Mouse (Mus musculus) retina, adult 2 months (tissue): Measurements from ENCODE around the gene Capn1.
A peak's percentile ranks its signal among the peaks of the same experiment; 100 is the strongest.

ENCODE experiments used
- DNase-seq: peaks from one replicate; pipeline ENCODE4 v3.0.0-alpha.2; 2012; ENCODE audit warnings: low read depth, low spot score

The Capn1 gene

DNA sequence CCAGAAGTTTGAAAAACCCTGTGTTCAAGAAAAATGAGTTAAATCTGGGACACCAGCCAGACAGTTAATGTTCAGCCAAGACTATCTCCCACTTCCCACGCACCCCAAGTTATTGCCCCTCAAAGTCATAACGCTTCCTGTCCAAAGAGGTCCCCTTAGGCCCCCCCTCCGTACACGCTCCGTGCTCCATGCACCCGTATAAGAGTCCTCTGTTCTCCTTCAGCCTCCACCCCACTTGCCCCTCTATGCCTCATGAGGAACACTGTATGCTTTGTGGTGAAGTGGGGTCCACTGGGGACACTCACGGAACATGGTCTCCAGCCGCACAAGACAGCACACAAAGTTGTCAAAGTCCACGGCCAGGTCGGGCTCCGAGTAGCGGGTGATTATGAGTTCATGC is 25.7 kb downstream of the Capn1 start:
- DNase-seq, result no peak

GRCm38 (mm10) chr19:5989585-5989984 is 26.1 kb downstream of the Capn1 start:
- no peak for DNase-seq

GRCm38 (mm10) chr19:5988815-5989452 is 26.8 kb downstream of the Capn1 start:
- DNase-seq, result no peak

DNA sequence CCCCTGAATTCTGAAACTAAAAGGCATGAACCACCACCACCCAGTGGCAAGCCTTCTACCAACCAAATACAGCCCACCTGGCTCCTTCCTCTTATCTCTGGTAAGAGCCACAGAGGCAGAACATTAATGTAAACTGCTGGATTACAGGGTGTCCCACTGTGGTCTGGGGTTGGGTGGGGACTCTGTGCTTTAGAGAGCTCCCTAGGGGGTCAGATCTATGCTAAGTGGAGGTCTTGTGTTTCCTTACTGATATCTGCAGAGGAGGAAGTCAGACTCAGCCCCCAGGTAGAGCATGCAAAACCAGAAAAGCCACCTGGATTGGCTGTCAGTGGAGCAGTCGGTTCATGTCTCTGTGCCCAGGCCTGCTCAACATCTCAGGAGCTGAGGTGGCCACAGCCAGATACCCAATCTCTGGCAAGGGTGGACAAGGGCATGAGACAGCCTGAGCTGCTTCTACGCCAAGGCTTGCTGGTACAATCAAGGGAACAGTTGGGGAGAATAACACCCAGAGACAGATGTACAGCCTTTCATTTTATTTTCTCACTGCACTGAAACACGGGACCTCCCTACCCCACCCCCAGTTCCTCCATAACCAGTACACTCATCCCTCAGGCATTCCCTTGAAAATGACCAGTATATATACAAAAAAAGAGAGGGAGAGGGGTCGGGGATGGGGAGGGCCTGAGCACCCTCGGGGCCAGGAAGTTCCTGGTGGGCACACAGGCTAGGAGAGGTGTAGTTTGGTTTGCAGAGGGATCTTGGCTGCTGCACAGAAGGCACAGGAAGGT is 27.5 kb downstream of the Capn1 start:
- DNase-seq, result no peak

GRCm38 (mm10) chr19:5986043-5986442 is 29.7 kb downstream of the Capn1 start, which contains the start of gene Slc22a20:
TSS of gene Slc22a20 (minus strand) at chr19:5986143.
- DNase-seq, result no peak

DNA sequence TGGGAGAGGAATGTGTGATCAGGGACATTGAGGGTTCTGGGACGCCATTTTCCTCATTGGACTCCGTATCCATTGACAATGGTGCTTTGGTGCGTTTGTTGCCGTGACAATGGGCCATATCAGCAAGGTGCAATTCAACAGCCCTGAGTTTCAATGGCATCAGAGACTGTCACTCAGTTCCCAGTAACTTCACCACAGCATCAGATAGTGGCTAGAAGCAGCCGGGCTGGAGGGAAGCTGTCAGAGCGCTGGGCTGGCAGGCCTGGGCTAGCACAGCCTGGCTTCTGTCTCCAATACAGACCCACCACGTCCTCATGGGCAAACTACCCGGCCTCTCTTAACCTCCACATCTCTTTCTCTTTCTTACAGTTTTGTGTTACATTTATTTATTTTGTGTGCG is 35.2 kb downstream of the Capn1 start:
- DNase-seq, result no peak

DNA sequence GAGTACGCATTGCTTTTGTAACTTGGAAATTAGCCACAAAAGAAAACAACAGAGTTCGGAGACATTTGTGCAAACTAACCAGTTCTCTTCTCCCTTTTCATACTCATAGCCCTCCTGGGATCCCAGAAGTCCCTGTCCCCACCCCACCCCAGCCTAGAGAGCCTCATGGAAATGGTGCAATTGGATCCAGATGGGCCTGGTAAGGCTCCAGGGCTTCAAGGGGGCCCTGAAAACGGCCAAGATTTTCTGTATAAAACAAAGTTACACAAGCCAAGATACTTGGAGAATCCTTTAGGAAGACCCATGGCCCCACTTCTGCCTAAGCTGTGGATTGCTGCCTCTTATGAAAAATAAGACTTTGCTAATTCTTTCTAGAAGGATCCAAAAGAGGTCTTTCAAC is 38.0 kb downstream of the Capn1 start:
- no peak for DNase-seq

GRCm38 (mm10) chr19:5975676-5976075 is 40.0 kb downstream of the Capn1 start:
- DNase-seq, result no peak

DNA sequence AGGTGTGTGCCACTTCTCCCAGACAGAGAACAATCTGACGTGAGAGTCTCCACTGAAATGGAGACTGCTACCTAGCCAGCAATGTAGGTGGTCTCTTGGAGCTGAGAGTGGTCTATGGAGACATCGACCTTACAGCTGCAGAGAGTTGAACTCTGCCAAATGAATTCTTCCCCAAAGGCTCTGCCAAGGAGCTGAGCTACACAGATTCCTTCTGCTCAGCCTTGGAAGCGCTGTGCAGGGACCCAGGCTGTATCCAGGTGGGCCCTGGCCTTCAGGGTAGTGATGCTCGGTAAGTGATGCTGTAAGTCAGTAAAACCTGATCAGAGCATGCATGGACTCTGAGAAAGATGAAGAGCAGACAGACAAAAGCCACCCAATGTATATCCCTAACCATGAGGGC is 40.6 kb downstream of the Capn1 start:
- no peak for DNase-seq

GRCm38 (mm10) chr19:5967664-5968063 is 48.0 kb downstream of the Capn1 start:
- no peak for DNase-seq

DNA sequence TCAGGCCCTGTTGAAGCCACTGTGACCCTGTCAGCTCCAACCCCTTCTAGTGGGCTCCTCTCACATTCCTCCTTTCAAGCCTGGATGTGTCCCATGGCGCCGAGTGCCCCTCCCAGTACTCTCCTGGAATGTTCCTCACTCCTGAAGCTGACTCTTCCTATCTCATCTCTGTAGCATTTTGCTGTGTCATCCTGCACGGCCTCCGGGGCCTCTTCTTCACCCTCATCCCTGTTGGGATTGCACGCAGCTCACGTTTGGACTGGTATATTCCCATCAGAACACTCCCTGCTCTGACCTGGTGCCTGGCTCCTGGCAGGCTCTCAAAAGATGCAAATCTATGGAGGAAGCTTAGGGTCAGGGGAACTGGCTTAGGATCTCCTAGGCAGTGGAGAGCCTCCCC is 48.9 kb downstream of the Capn1 start:
- DNase-seq, result no peak

- DNase-seq, result no peak
These were observed 49.8 kb downstream of the Capn1 start for GRCm38 (mm10) chr19:5965910-5966309.

- peak; percentile 60 for DNase-seq
These were observed 50.4 kb downstream of the Capn1 start for GRCm38 (mm10) chr19:5965280-5965679.

- DNase-seq, result no peak
These were observed 50.9 kb downstream of the Capn1 start for GRCm38 (mm10) chr19:5964804-5965203.

DNA sequence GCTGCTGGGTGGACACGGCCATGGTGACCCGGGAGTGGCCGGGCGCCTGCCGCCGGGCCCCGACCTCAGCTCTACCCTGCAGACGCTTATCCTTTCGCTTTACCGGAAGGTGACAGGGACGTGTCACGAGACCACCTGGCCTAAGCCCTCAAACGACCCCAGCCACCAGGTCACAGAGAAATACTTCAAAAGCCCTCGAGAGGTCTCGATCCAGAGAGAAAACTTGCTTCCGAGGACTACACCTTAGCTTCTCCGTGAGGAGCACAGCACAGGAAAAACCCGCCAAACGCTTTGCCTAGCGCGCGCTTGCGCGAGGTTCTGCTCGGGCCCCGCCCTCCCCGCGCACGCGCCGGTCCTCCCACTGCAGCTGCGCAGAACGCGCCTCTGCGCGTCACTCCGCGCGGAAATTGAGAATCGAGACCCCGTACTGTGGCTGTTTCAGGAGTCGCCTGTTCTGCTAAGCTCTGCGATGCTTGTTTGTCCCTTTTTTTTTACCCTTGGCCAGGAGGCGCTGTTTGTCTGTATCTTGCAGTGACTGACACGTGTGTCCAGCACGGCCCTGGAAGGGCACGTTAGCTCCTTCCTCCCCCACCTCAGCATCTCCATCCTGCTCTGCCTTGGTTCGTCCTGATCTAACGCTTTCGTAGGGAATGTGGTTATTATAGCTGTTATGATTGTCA is 51.7 kb downstream of the Capn1 start, which contains the start of gene Pola2:
Gene Pola2, minus strand, starts transcription at position 320 of the 680 bp plus-strand sequence.
- DNase-seq, result peak; percentile 60

DNA sequence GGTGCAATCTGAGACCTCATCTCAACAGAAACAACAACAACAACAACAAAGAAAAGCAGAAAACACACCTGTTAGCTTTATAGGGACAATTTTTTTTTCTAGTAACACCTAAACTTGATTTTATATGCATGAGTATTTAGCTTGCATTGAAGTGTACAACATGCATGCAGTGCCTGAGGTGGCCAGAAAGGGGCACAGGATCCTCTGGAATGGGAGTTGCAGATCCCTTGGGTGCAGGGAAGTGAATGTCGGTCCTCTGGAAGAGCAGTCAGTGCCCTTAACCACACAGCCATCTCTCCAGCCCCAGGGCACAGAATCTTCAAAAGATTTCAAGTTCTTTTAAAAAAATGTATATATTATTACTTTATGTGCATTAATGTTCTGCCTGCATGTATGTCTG is 53.0 kb downstream of the Capn1 start:
- no peak for DNase-seq

- DNase-seq, result no peak
These were observed 58.3 kb downstream of the Capn1 start for GRCm38 (mm10) chr19:5957371-5957770.

- DNase-seq, result peak; percentile 50
These were observed 59.0 kb downstream of the Capn1 start for GRCm38 (mm10) chr19:5956685-5957084.

DNA sequence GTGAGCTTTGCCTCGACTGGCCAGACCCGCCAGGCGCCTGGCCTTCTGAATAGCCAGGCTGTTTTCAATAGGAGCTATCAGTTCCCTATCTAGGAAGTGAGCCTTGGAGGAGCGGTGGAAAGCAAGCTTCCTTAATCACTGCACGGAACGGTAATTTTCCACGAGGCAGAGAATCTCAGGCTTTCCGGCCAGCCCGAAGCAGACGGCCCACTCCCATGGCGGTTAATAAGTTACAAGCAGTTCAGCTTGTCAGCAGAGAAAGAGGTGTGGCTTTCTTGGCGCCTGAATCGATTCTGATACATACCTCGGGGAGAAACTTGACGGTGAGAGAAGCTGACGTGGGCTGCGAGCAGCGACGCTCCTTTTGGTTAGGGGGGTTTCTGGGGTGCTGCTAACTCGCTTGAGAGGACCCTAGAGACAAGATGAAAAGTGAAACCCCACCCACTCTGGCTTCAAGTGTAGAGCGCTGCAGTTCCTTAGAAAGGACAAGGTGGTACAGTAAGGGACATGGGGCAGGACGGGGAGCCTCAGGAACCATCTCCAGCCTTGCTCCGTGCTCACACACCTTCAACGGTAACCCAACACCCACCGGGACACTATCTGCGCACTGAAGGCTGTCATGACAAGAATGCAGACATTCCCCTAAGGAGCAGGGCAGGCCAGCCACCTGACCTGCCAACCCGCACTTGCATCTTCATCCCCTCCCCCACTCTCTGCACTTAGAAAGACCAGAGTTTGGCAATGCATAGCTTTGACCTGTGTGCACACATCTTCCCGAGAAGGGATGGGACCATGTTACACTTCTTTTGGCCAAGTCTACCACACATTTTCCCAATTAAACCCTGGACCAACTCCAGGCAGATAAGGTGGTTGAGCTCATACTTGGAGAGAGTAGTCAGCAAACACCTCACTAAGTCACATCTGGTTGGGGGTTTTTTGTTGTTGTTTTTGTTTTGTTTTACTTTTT is 59.7 kb downstream of the Capn1 start:
- no peak for DNase-seq

DNA sequence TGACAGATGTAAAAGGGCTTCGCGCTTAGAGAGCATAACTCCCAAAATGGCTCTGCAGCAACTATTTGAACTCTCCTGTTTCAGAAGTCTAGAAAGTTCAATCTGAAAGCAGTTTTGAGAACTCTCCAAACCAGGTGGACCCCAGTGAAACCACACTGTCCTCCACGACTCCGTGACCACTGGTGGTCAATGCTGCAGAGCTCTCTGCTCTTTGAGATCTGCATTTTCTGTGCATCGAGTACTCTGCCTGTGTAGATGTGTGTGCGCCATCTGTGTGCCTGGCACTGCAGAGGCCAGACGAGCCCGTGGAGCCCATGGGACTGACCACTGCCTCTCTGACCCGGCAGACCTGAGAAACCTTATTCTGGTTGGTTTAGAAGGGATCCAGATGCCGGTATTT is 60.8 kb downstream of the Capn1 start:
- DNase-seq, result no peak

DNA sequence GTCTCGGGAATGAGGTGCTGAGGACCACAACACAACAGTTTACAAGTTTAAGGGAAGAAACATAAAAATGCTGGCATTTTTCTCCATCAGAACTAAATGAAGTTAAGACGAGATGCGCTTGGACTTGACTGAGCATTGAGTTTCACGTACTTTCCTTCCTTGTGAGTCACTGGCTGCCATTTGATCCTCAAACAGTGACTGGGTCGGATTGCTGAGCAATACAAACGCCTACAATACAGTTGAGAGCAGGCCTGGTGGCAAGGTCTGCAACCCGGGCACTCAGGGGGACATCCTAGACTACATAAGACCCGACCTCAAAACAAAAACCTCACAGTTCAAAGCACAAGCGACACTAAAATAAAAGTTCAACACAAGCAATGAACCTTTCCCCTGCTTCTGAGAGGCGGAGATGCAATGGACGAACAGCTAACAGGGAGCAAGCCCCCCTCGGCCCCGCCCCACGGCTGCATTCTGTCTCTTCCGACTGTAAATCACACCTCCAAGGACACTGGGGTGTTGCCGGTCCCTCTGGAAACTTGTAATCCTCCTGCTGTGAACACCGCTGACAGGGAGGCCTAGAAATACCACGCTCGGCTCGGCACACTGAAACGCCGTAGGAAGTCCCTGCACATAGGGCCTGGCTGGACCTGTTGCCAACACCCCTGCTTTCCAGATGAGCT is 61.5 kb downstream of the Capn1 start:
- no peak for DNase-seq
